Mouse (Mus musculus) embryonic facial prominence, embryonic 15.5 days (tissue): Measurements from ENCODE around the gene Hs3st6. TPM values are rescaled to one million over a fixed set of nuclear protein-coding genes. Genes with fewer than 3 reads are reported as not detected.
"Not testable (repeated sequence)": the region's sequence is repeated elsewhere in the genome, so short reads cannot be mapped to it uniquely, and the experiment has no call there.

ENCODE experiments used
- ATAC-seq: fragments of 200-750 bp; cut with Nextera tagmentation; 2 replicates; pipeline ENCODE4 v1.8.0; 2017; ENCODE audit warnings: low read depth, moderate TSS enrichment; ENCODE audit not compliant: insufficient number of reproducible peaks, low FRiP score, low TSS enrichment
- H3K27ac ChIP-seq: fragments of 300-500 bp; sonication (generic); replicated peaks from 2 replicates; pipeline ENCODE4 v1.5.1; 2015; ENCODE audit warnings: mild to moderate bottlenecking, inconsistent platforms
- H3K27me3 ChIP-seq: fragments of 300-500 bp; sonication (generic); 2 replicates; pipeline ENCODE4 v1.6.1; 2015; ENCODE audit warnings: inconsistent platforms
- H3K36me3 ChIP-seq: fragments of 300-500 bp; sonication (generic); 2 replicates; pipeline ENCODE4 v1.6.1; 2015; ENCODE audit warnings: mild to moderate bottlenecking, inconsistent platforms
- H3K4me1 ChIP-seq: fragments of 300-500 bp; sonication (generic); 2 replicates; pipeline ENCODE4 v1.6.1; 2015; ENCODE audit warnings: inconsistent platforms
- H3K4me2 ChIP-seq: fragments of 300-500 bp; sonication (generic); replicated peaks from 2 replicates; pipeline ENCODE4 v1.6.1; 2015; ENCODE audit warnings: mild to moderate bottlenecking, inconsistent platforms
- H3K4me3 ChIP-seq: fragments of 300-500 bp; sonication (generic); replicated peaks from 2 replicates; pipeline ENCODE4 v1.5.1; 2015; ENCODE audit warnings: mild to moderate bottlenecking, inconsistent platforms
- H3K9ac ChIP-seq: fragments of 300-500 bp; sonication (generic); 2 replicates; pipeline ENCODE4 v1.6.1; 2015; ENCODE audit warnings: inconsistent platforms
- H3K9me3 ChIP-seq: fragments of 300-500 bp; sonication (generic); replicated peaks from 2 replicates; pipeline ENCODE4 v1.6.1; 2016; ENCODE audit warnings: inconsistent platforms
- WGBS: fragments of 180-500 bp; shearing (Covaris S2); methylation state at CpG from one replicate; pipeline ENCODE4 v1.1.7; 2015; 5-methylcytosine and 5-hydroxymethylcytosine counted together
- polyA plus RNA-seq: library from polyadenylated mRNA; unstranded; fragments of >200 nt; fragmentation: Nextera tagmentation; extraction: Ambion mirVana; gene quantifications from 2 replicates; pipeline ENCODE4 v1.2.1, GENCODE M21; 2015

The Hs3st6 gene
- polyA plus RNA-seq, result 26.4 and 30.4 TPM in 2 replicates

GRCm38 (mm10) chr17:24752415-24753394 lies at the start of gene Hs3st6:
Gene Hs3st6, plus strand, starts transcription at chr17:24752988.
- peaks cover 44% of the 10 kb centered on the region for H3K27me3 ChIP-seq
- H3K36me3 ChIP-seq, result no peaks in the 10 kb centered on the region
- H3K27ac ChIP-seq, result peak within 1 kb of the TSS; percentile 74
- no peaks in the 10 kb centered on the region for H3K9me3 ChIP-seq
- H3K4me2 ChIP-seq, result peak within 1 kb of the TSS; percentile 95
- H3K9ac ChIP-seq, result peak within 1 kb of the TSS; percentile 57
- peak; percentile 80 for ATAC-seq
- WGBS, result under 1% methylated on average over 68 of the region's 82 CpGs
- H3K4me1 ChIP-seq, result peaks cover 56% of the 10 kb centered on the region
- H3K4me3 ChIP-seq, result peak within 1 kb of the TSS; percentile 60

- Histone ChIP-seq H3K27ac (no peak overlapping the region), H3K9ac (no peak overlapping the region), H3K27me3 (no peaks in the 10 kb centered on the region), H3K4me2 (no peak overlapping the region), H3K9me3 (no peaks in the 10 kb centered on the region), H3K4me1 (peaks cover 17% of the 10 kb centered on the region), H3K4me3 (no peak overlapping the region), H3K36me3 (peaks cover 41% of the 10 kb centered on the region)
- ATAC-seq, result no peak
- WGBS, result 91% methylated on average over 3 of the region's 3 CpGs
Measured at GRCm38 (mm10) chr17:24705821-24706220, 47.0 kb upstream of the Hs3st6 start.

DNA sequence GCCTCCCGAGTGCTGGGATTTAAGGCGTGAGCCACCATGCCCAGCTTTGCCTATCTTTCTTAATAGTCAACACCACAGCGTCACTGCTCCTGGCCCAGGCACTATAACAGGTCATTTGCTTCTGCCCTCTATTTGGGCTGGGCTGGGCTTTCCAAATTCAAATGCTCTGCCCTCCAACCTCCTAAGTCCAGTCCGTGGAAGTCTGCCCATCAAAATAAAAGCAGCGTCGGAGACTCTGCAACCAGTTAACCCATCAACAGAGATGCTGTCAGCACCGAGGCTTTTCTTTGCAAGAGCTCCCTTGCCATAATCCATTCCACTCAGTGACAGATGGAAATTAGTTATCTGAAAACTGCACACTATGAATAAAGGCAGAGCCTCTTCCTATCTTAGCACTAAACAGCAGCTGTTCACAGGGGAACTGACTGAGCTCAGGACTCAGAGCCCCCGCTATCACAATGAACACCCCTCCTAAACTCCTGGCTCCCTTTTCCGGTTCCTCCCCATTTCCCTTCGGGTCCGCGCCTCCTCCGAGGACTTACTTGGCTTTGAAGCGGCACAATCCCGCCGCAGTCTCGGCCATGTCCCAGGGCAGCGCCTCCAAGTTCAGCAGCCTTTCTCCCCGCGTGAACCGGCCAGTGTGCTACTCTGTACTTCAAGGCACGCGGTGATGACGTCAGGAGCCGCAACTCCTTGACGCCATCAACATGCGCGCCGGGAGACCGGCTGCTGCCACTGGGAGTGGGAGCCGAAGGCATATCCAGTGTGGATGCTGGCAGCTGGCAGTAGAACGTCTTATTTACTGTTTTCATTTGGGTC lies 45.6 kb upstream of the Hs3st6 start, which contains the start of gene Tbl3:
Gene Tbl3, minus strand, starts transcription at position 679 of the 819 bp plus-strand sequence.
- peaks cover 17% of the 10 kb centered on the region for H3K4me1 ChIP-seq
- peak within 1 kb of the TSS; percentile 84 for H3K27ac ChIP-seq
- H3K9me3 ChIP-seq, result no peaks in the 10 kb centered on the region
- H3K4me2 ChIP-seq, result peak within 1 kb of the TSS; percentile 72
- no peaks in the 10 kb centered on the region for H3K27me3 ChIP-seq
- peak within 1 kb of the TSS; percentile 79 for H3K9ac ChIP-seq
- 4% methylated on average over 32 of the region's 32 CpGs for WGBS
- H3K36me3 ChIP-seq, result peaks cover 28% of the 10 kb centered on the region
- peak within 1 kb of the TSS; percentile 87 for H3K4me3 ChIP-seq
- ATAC-seq, result peak; percentile 80

DNA sequence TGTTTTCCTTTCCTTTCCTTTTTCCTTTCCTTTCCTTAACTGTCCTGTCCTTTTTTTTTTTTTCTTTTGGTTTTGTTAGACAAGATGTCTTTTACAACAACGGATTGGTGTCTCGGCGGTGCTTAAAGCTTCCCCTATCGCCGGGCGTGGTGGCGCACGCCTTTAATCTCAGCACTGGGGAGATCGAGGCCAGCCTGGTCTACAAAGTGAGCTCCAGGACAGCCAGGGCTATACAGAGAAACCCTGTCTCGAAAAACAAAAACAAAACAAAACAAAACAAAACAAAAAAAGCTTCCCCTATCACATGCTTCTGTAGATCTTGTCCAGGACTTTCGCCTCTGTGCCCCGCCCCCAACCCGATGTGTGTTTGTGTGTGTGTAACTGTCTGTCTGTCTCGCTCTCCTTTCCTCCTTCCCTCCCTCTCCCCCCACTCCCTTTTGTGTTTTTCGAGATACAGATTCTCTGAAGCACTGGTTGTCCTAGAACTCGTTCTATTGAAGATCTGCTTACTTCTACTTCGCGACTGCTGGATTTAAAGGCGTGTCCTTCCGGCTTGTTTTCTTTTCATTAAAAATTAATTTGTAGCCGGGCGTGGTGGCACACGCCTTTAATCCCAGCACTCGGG lies 44.9 kb upstream of the Hs3st6 start:
- H3K27ac ChIP-seq, result peak overlapping the region; percentile 84
- peaks cover 17% of the 10 kb centered on the region for H3K4me1 ChIP-seq
- peak overlapping the region; percentile 79; the same call in 1 of the 2 replicates for H3K9ac ChIP-seq
- 3% methylated on average over 24 of the region's 24 CpGs for WGBS
- ATAC-seq, result no peak
- H3K9me3 ChIP-seq, result no peaks in the 10 kb centered on the region
- peak overlapping the region; percentile 87 for H3K4me3 ChIP-seq
- H3K27me3 ChIP-seq, result no peaks in the 10 kb centered on the region
- H3K4me2 ChIP-seq, result peak overlapping the region; percentile 72
- H3K36me3 ChIP-seq, result peaks cover 22% of the 10 kb centered on the region

DNA sequence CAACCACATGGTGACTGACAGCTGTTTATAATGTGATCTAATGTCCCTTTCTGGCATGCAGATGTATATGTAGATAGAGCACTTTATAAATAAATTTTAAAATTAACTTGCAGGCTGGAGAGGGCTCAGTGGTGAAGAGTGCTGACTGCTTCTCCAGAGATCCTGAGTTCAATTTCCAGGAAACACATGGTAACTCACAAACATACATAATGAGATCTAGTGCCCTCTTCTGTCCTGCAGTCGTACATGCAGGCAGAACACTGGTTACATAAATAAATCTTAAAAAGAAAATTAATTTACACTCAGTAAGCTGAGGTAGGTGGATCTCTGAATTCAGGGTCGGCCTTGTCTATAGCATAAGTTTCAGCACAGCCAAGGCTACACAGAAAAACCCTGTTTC lies 44.1 kb upstream of the Hs3st6 start:
- H3K4me3 ChIP-seq, result peak overlapping the region; percentile 87
- H3K4me1 ChIP-seq, result peaks cover 17% of the 10 kb centered on the region
- no peaks in the 10 kb centered on the region for H3K9me3 ChIP-seq
- 39% methylated on average over 2 of the region's 2 CpGs for WGBS
- H3K4me2 ChIP-seq, result peak overlapping the region; percentile 72
- ATAC-seq, result no peak
- H3K27ac ChIP-seq, result no peak overlapping the region
- H3K27me3 ChIP-seq, result no peaks in the 10 kb centered on the region
- H3K9ac ChIP-seq, result no peak overlapping the region
- H3K36me3 ChIP-seq, result peaks cover 19% of the 10 kb centered on the region

DNA sequence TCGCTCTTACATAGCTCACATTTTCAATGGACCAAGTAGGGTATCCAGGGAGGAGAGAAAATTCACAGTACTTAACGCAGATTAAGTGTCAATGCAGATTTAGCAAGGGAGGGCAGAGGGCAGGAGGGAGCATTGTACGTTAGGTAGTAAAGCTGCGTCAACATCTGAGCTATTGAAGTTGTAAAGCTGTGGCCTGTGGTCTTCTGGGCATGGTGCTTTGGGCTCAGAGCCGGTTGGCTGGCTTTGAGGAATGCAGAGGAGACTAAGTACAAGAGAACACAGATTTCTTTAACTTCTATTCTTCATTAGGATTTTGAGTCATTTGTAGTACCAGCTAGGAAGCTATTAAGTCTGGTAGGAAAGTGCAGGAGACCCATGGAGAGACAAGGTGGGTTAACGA lies 37.2 kb upstream of the Hs3st6 start:
- no peaks in the 10 kb centered on the region for H3K9me3 ChIP-seq
- H3K27me3 ChIP-seq, result no peaks in the 10 kb centered on the region
- H3K4me3 ChIP-seq, result no peak overlapping the region
- no peak overlapping the region for H3K9ac ChIP-seq
- ATAC-seq, result no peak
- WGBS, result 72% methylated on average over 6 of the region's 6 CpGs
- peaks cover 21% of the 10 kb centered on the region for H3K36me3 ChIP-seq
- H3K27ac ChIP-seq, result no peak overlapping the region
- no peak overlapping the region for H3K4me2 ChIP-seq
- peaks cover 7% of the 10 kb centered on the region for H3K4me1 ChIP-seq

- no peaks in the 10 kb centered on the region for H3K9me3 ChIP-seq
- no peaks in the 10 kb centered on the region for H3K27me3 ChIP-seq
- WGBS, result 93% methylated on average over 15 of the region's 15 CpGs
- H3K4me1 ChIP-seq, result peaks cover 8% of the 10 kb centered on the region
- no peak for ATAC-seq
- H3K9ac ChIP-seq, result no peak overlapping the region
- H3K27ac ChIP-seq, result no peak overlapping the region
- H3K36me3 ChIP-seq, result peaks cover 21% of the 10 kb centered on the region
- no peak overlapping the region for H3K4me3 ChIP-seq
- H3K4me2 ChIP-seq, result no peak overlapping the region
Measured at GRCm38 (mm10) chr17:24716166-24716682, 36.6 kb upstream of the Hs3st6 start.

GRCm38 (mm10) chr17:24717943-24718342 lies 34.8 kb upstream of the Hs3st6 start, which contains the start of the genes Rnf151 and Rps2:
Gene Rnf151, minus strand, starts transcription at chr17:24718063.
Gene Rps2, plus strand, starts transcription at chr17:24718116.
- peaks cover 35% of the 10 kb centered on the region for H3K36me3 ChIP-seq
- 81% methylated on average over 4 of the region's 4 CpGs for WGBS
- H3K4me3 ChIP-seq, result peak within 1 kb of the TSS; percentile 93
- no peaks in the 10 kb centered on the region for H3K27me3 ChIP-seq
- no peaks in the 10 kb centered on the region for H3K9me3 ChIP-seq
- no peak within 1 kb of the TSS for H3K27ac ChIP-seq
- H3K4me2 ChIP-seq, result peak within 1 kb of the TSS; percentile 56
- peak within 1 kb of the TSS; percentile 95; the same call in 1 of the 2 replicates for H3K9ac ChIP-seq
- peaks cover 23% of the 10 kb centered on the region for H3K4me1 ChIP-seq
- no peak for ATAC-seq

- Histone ChIP-seq H3K4me1 (peaks cover 32% of the 10 kb centered on the region), H3K4me2 (peak overlapping the region; percentile 56), H3K4me3 (peak overlapping the region; percentile 93), H3K9ac (peak overlapping the region; percentile 95), H3K36me3 (peaks cover 35% of the 10 kb centered on the region)
- 58% methylated on average over 5 of the region's 5 CpGs for WGBS
- not testable (repeated sequence) for H3K27me3 ChIP-seq, ATAC-seq, H3K9me3 ChIP-seq, H3K27ac ChIP-seq
Measured at GRCm38 (mm10) chr17:24718938-24719337, 33.9 kb upstream of the Hs3st6 start.

DNA sequence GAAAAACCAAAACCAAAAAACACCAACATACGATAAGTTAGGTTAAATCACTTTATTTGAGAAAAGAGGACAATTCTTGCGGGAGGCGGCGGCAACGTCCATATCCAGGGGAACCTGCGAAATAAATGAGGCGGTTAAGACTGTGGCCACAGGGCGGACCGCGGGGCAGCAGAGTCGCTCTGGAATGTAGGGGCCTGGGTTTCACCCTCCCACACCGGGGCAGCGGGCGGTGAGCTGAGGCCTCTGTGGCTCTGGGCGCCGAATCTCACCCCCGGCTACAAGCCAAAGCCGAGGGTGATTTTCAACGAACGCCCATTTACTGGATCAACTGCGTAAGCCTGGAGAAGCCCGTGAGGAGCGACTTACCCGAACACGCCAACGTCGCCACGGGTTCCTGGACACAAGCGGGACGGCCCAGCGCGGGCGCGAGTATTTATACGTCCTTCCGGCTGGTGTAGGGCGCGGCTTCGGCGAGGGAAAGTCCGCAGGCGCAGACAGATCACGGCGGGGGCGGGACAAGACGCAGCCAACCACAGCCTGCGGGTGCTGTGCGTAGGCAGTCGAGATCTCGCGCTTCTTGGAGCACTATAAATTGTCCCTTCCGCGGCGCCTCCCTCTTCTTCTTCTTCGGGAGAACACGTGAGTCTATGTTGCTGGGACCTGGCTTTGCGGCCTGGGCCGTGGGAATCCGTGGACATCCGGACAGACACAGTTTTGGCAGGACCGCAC lies 33.1 kb upstream of the Hs3st6 start:
- peak; percentile 99 for ATAC-seq
- Histone ChIP-seq H3K4me3 (peak overlapping the region; percentile 93), H3K9me3 (no peaks in the 10 kb centered on the region), H3K4me1 (peaks cover 32% of the 10 kb centered on the region), H3K27me3 (no peaks in the 10 kb centered on the region), H3K4me2 (peak overlapping the region; percentile 68), H3K9ac (peak overlapping the region; percentile 95), H3K36me3 (peaks cover 35% of the 10 kb centered on the region), H3K27ac (peak overlapping the region; percentile 89)
- under 1% methylated on average over 61 of the region's 61 CpGs for WGBS
